Mouse (Mus musculus) MEL (cell line): ENCODE data around the gene Rhobtb3. TPM values are rescaled to one million over a fixed set of nuclear protein-coding genes. Genes with fewer than 3 reads are reported as not detected.
"Not testable (repeated sequence)": the region's sequence is repeated elsewhere in the genome, so short reads cannot be mapped to it uniquely, and the experiment has no call there.

Experiments used
- DNase-seq: peaks from one replicate; pipeline ENCODE4 v3.0.0; 2011; ENCODE audit warnings: low read depth, low spot score
- H3K27ac ChIP-seq: 2 replicates; pipeline ENCODE4 v1.5.1; 2012; ENCODE audit warnings: low read depth, mild to moderate bottlenecking, control low read depth, low read length, moderate library complexity; ENCODE audit not compliant: control insufficient read depth
- H3K27me3 ChIP-seq, 2 experiments: fragments of 150-350 bp in 1 of 2; sonication (generic) in 1 of 2; 2 replicates each; pipeline ENCODE4 v1.6.1; 2012; ENCODE audit warnings: low read length in 2 of 2, mild to moderate bottlenecking in 2 of 2, improper control_type of control experiment in 1 of 2, moderate library complexity in 1 of 2; ENCODE audit not compliant: insufficient read depth in 2 of 2, control insufficient read depth in 1 of 2
- H3K36me3 ChIP-seq, 2 experiments: 2 replicates each; pipeline ENCODE4 v1.6.1; 2012 to 2014; ENCODE audit warnings: low read length in 2 of 2, improper control_type of control experiment in 1 of 2, inconsistent platforms in 1 of 2, mild to moderate bottlenecking in 1 of 2; ENCODE audit not compliant: insufficient read depth in 2 of 2, control insufficient read depth in 1 of 2
- H3K4me1 ChIP-seq, 2 experiments: fragments of 150-350 bp in 1 of 2; sonication (generic) in 1 of 2; 2 replicates each; pipeline ENCODE4 v1.6.1; 2012; ENCODE audit warnings: low read length in 2 of 2, improper control_type of control experiment in 1 of 2, mild to moderate bottlenecking in 1 of 2; ENCODE audit not compliant: insufficient read depth in 2 of 2, control insufficient read depth in 1 of 2
- H3K4me3 ChIP-seq, 2 experiments: fragments of 150-350 bp in 1 of 2; sonication (generic) in 1 of 2; 2 replicates each; pipeline ENCODE4 v1.5.1; 2012; ENCODE audit warnings: low read depth in 2 of 2, low read length in 2 of 2, mild to moderate bottlenecking in 2 of 2, moderate library complexity in 2 of 2, control low read depth in 1 of 2, improper control_type of control experiment in 1 of 2; ENCODE audit not compliant: control insufficient read depth in 1 of 2, insufficient read depth in 1 of 2
- H3K79me2 ChIP-seq: 2 replicates; pipeline ENCODE4 v1.6.1; 2012; ENCODE audit warnings: mild to moderate bottlenecking, low read length, moderate library complexity; ENCODE audit not compliant: control insufficient read depth, poor library complexity, insufficient read depth
- H3K9ac ChIP-seq: 2 replicates; pipeline ENCODE4 v1.6.1; 2012; ENCODE audit warnings: low read depth, mild to moderate bottlenecking, control low read depth, low read length, moderate library complexity; ENCODE audit not compliant: control insufficient read depth, poor library complexity, severe bottlenecking
- H3K9me3 ChIP-seq: fragments of 150-350 bp; sonication (generic); replicated peaks from 2 replicates; pipeline ENCODE4 v1.6.1; 2012; ENCODE audit warnings: mild to moderate bottlenecking, low read length, improper control_type of control experiment, moderate library complexity; ENCODE audit not compliant: insufficient read depth
- CTCF ChIP-seq, 3 experiments: IDR thresholded peaks in 2 of 3; conservative IDR thresholded peaks in 1 of 3; 2 replicates each; pipeline ENCODE4 v1.5.1; 2011 to 2012; ENCODE audit warnings: low read length in 3 of 3, low read depth in 2 of 3, mild to moderate bottlenecking in 2 of 3, improper control_type of control experiment in 1 of 3, inconsistent platforms in 1 of 3, mixed read lengths in 1 of 3, moderate library complexity in 1 of 3; ENCODE audit not compliant: control insufficient read depth in 1 of 3, insufficient read depth in 1 of 3, poor library complexity in 1 of 3, severe bottlenecking in 1 of 3
- E2F4 ChIP-seq: IDR thresholded peaks from 2 replicates; pipeline ENCODE4 v1.6.1; 2011; ENCODE audit warnings: low read depth, low read length, improper control_type of control experiment, borderline replicate concordance
- EP300 ChIP-seq, 2 experiments: IDR thresholded peaks; 2 replicates each; pipeline ENCODE4 v1.6.1; 2011; ENCODE audit warnings: improper control_type of control experiment in 2 of 2, low read length in 2 of 2, low read depth in 1 of 2, mild to moderate bottlenecking in 1 of 2
- GATA1 ChIP-seq: IDR thresholded peaks from 2 replicates; pipeline ENCODE4 v1.6.1; 2011; ENCODE audit warnings: low read depth, low read length, improper control_type of control experiment
- MXI1 ChIP-seq: IDR thresholded peaks from 2 replicates; pipeline ENCODE4 v1.6.1; 2011; ENCODE audit warnings: mild to moderate bottlenecking, low read depth, low read length, improper control_type of control experiment
- RAD21 ChIP-seq: IDR thresholded peaks from 2 replicates; pipeline ENCODE4 v1.6.1; 2011; ENCODE audit warnings: mild to moderate bottlenecking, low read depth, low read length, improper control_type of control experiment
- RCOR1 ChIP-seq: IDR thresholded peaks from 2 replicates; pipeline ENCODE4 v1.6.1; 2012; ENCODE audit warnings: low read depth, mild to moderate bottlenecking, inconsistent platforms, low read length, improper control_type of control experiment
- SIN3A ChIP-seq: IDR thresholded peaks from 2 replicates; pipeline ENCODE4 v1.6.1; 2012; ENCODE audit warnings: low read length, improper control_type of control experiment, inconsistent platforms
- SMC3 ChIP-seq: IDR thresholded peaks from 2 replicates; pipeline ENCODE4 v1.6.1; 2011; ENCODE audit warnings: low read depth, low read length, improper control_type of control experiment
- TBP ChIP-seq: IDR thresholded peaks from 2 replicates; pipeline ENCODE4 v1.8.0; 2011; ENCODE audit warnings: low read depth, low read length, improper control_type of control experiment
- ZNF384 ChIP-seq: IDR thresholded peaks from 2 replicates; pipeline ENCODE4 v1.6.1; 2012; ENCODE audit warnings: low read depth, mild to moderate bottlenecking, inconsistent platforms, low read length, improper control_type of control experiment
- polyA plus RNA-seq, 2 experiments: library from polyadenylated mRNA; stranded (reverse) in 1 of 2; unstranded in 1 of 2; fragments of >175 nt in 1 of 2; fragments of >200 nt in 1 of 2; gene quantifications; 2 replicates each; pipeline versions ENCODE4 v1.2.1 to v1.2.4; 2012; ENCODE audit warnings: low replicate concordance in 2 of 2, low read depth in 1 of 2; ENCODE audit not compliant: insufficient read length in 2 of 2, insufficient read depth in 1 of 2, missing spikeins in 1 of 2
- total RNA-seq: library from RNA; depleted of rRNA; stranded (reverse); fragments of 300-350 nt; gene quantifications from 2 replicates; pipeline ENCODE4 v1.2.3, GENCODE M21; 2012

The Rhobtb3 gene
- total and polyA plus RNA-seq, 3 experiments, result not detected

- H3K79me2 ChIP-seq, H3K9ac ChIP-seq, H3K4me1 ChIP-seq, H3K9me3 ChIP-seq, H3K36me3 ChIP-seq, H3K4me3 ChIP-seq, H3K27ac ChIP-seq, H3K27me3 ChIP-seq, DNase-seq: not testable (repeated sequence)
- TF ChIP-seq CTCF (IDR thresholded peaks at IDR 0.05 in 2 of 3, conservative IDR thresholded peaks at IDR 0.05 in 1 of 3; ENCODE audit: control insufficient read depth in 1 of 3, insufficient read depth in 1 of 3, low read depth in 2 of 3, low read length in 3 of 3, poor library complexity in 1 of 3, severe bottlenecking in 1 of 3), result peak in 1 of 3 experiments; percentile 11; a peak in 1 of 6 replicates
Observed at GRCm38 (mm10) chr13:75900928-75901327, 42.8 kb downstream of the Rhobtb3 start.

GRCm38 (mm10) chr13:75892876-75893275, 50.8 kb downstream of the Rhobtb3 start:
- H3K9me3 ChIP-seq, result no peaks in the 10 kb centered on the region
- H3K4me1 ChIP-seq, result peaks cover 0 to 2% of the 10 kb centered on the region in 2 experiments; a peak in 1 of 4 replicates
- H3K4me3 ChIP-seq, result no peak overlapping the region
- H3K27me3 ChIP-seq, result no peaks in the 10 kb centered on the region
- H3K79me2 ChIP-seq, result no peaks in the 10 kb centered on the region
- H3K9ac ChIP-seq, result no peak overlapping the region
- DNase-seq, result peak; percentile 66
- H3K36me3 ChIP-seq, result peaks cover 0 to 2% of the 10 kb centered on the region in 2 experiments; a peak in 2 of 4 replicates
- H3K27ac ChIP-seq, result no peak overlapping the region
- TF ChIP-seq RAD21 (no peak), EP300 (IDR thresholded peaks at IDR 0.05; ENCODE audit: low read depth in 1 of 2, low read length in 2 of 2) (peak; percentile 53 to 81), TBP (0 out of 2 replicates have a peak, but pooled peaks have one; percentile 17), RCOR1 (peak; percentile 88), GATA1 (peak; percentile 74), SMC3 (no peak)

GRCm38 (mm10) chr13:75892291-75892690, 51.4 kb downstream of the Rhobtb3 start:
- Histone ChIP-seq H3K9ac (no peak overlapping the region), H3K4me1 (peaks cover 0 to 2% of the 10 kb centered on the region in 2 experiments; a peak in 1 of 4 replicates), H3K4me3 (no peak overlapping the region), H3K79me2 (no peaks in the 10 kb centered on the region), H3K9me3 (no peaks in the 10 kb centered on the region), H3K36me3 (peaks cover 0 to 2% of the 10 kb centered on the region in 2 experiments; a peak in 2 of 4 replicates), H3K27ac (no peak overlapping the region), H3K27me3 (no peaks in the 10 kb centered on the region)
- TF ChIP-seq MXI1 (no peak), ZNF384 (no peak), E2F4 (no peak), GATA1 (peak; percentile 42), SIN3A (no peak)
- DNase-seq, result no peak
